Mouse (Mus musculus): ENCODE measurements around the gene C530008M17Rik.

C530008M17Rik gene

GRCm38 (mm10) chr5:76656212-76656611 lies at the start of gene C530008M17Rik:
Gene C530008M17Rik (plus strand): TSS chr5:76656512.
- DNase-seq (ENCODE audit: low spot score in 2 of 2) = no peak

- DNase-seq (ENCODE audit: low spot score in 2 of 2) = no peak
Observed at GRCm38 (mm10) chr5:76609702-76610370, 46.5 kb upstream of the C530008M17Rik start.

- DNase-seq (ENCODE audit: low spot score in 2 of 2) = no peak
Observed at GRCm38 (mm10) chr5:76612867-76613499, 43.3 kb upstream of the C530008M17Rik start.

- no peak for DNase-seq (ENCODE audit: low spot score in 2 of 2)
Observed at GRCm38 (mm10) chr5:76615276-76615675, 41.0 kb upstream of the C530008M17Rik start.

GRCm38 (mm10) chr5:76616196-76616747 lies 40.0 kb upstream of the C530008M17Rik start:
- no peak for DNase-seq (ENCODE audit: low spot score in 2 of 2)

GRCm38 (mm10) chr5:76618750-76619149 lies 37.6 kb upstream of the C530008M17Rik start:
- no peak for DNase-seq (ENCODE audit: low spot score in 2 of 2)

- no peak for DNase-seq (ENCODE audit: low spot score in 2 of 2)
Observed at GRCm38 (mm10) chr5:76623759-76624158, 32.6 kb upstream of the C530008M17Rik start.

GRCm38 (mm10) chr5:76627770-76628169 lies 28.5 kb upstream of the C530008M17Rik start:
- no peak for DNase-seq (ENCODE audit: low spot score in 2 of 2)

GRCm38 (mm10) chr5:76634012-76634411 lies 22.3 kb upstream of the C530008M17Rik start:
- no peak for DNase-seq (ENCODE audit: low spot score in 2 of 2)

GRCm38 (mm10) chr5:76635592-76635991 lies 20.7 kb upstream of the C530008M17Rik start:
- DNase-seq (ENCODE audit: low spot score in 2 of 2) = no peak

GRCm38 (mm10) chr5:76642076-76642475 lies 14.2 kb upstream of the C530008M17Rik start:
- no peak for DNase-seq (ENCODE audit: low spot score in 2 of 2)

GRCm38 (mm10) chr5:76644234-76644633 lies 12.1 kb upstream of the C530008M17Rik start:
- DNase-seq (ENCODE audit: low spot score in 2 of 2) = no peak

GRCm38 (mm10) chr5:76645091-76645868 lies 11.0 kb upstream of the C530008M17Rik start:
- DNase-seq (ENCODE audit: low spot score in 2 of 2) = no peak

GRCm38 (mm10) chr5:76649897-76650296 lies 6.4 kb upstream of the C530008M17Rik start:
- DNase-seq (ENCODE audit: low spot score in 2 of 2) = no peak

GRCm38 (mm10) chr5:76651151-76651725 lies 5.1 kb upstream of the C530008M17Rik start:
- DNase-seq (ENCODE audit: low spot score in 2 of 2) = no peak

GRCm38 (mm10) chr5:76657245-76658083 lies 1.2 kb downstream of the C530008M17Rik start:
- DNase-seq (ENCODE audit: low spot score in 2 of 2) = peak in 1 of 2 experiments; percentile 54

- no peak for DNase-seq (ENCODE audit: low spot score in 2 of 2)
Observed at GRCm38 (mm10) chr5:76658084-76658934, 2.0 kb downstream of the C530008M17Rik start.

- DNase-seq (ENCODE audit: low spot score in 2 of 2) = no peak
Observed at GRCm38 (mm10) chr5:76659958-76660635, 3.8 kb downstream of the C530008M17Rik start.

GRCm38 (mm10) chr5:76661310-76661709 lies 5.0 kb downstream of the C530008M17Rik start:
- no peak for DNase-seq (ENCODE audit: low spot score in 2 of 2)
